Mouse (Mus musculus): ENCODE measurements around the gene Olfr599.
"Not testable (repeated sequence)": the region's sequence is repeated elsewhere in the genome, so short reads cannot be mapped to it uniquely, and the experiment has no call there.

Olfr599 gene

GRCm38 (mm10) chr7:103335617-103336016, at the start of gene Olfr599:
Gene Olfr599, plus strand, starts transcription at chr7:103335917.
- in situ Hi-C loops (cut with MboI, MseI): no loop called here

- in situ Hi-C loops (cut with MboI, MseI): not testable (repeated sequence)
Observed at GRCm38 (mm10) chr7:103305348-103305747, 30.4 kb upstream of the Olfr599 start, which contains the start of gene Olfr596. Gene Olfr596, plus strand, starts transcription at chr7:103305648.

- in situ Hi-C loops (cut with MboI, MseI): not testable (repeated sequence)
Observed at GRCm38 (mm10) chr7:103316015-103316414, 19.7 kb upstream of the Olfr599 start, which contains the start of gene Olfr597. Gene Olfr597, plus strand, starts transcription at chr7:103316315.

GRCm38 (mm10) chr7:103323268-103323667, 12.4 kb upstream of the Olfr599 start, which contains the start of gene Olfr598:
Gene Olfr598, plus strand, starts transcription at chr7:103323568.
- in situ Hi-C loops (cut with MboI, MseI): no loop called here

- in situ Hi-C loops (cut with MboI, MseI): no loop called here
Observed at GRCm38 (mm10) chr7:103349569-103349968, 13.9 kb downstream of the Olfr599 start, which contains the start of gene Olfr600. Gene Olfr600, minus strand, starts transcription at chr7:103349669.

- in situ Hi-C loops (cut with MboI, MseI): no loop called here
Observed at GRCm38 (mm10) chr7:103362555-103362954, 26.8 kb downstream of the Olfr599 start, which contains the start of gene Olfr601. Gene Olfr601, minus strand, starts transcription at chr7:103362655.

GRCm38 (mm10) chr7:103386077-103386476, 50.4 kb downstream of the Olfr599 start, which contains the start of gene Olfr603:
Gene Olfr603, minus strand, starts transcription at chr7:103386177.
- in situ Hi-C loops (cut with MboI, MseI): no loop called here

All from T-helper 2 cell (primary cell).